Mouse (Mus musculus) yolk sac, embryonic 10.5 days (tissue): Measurements from ENCODE around the gene Gm3448.
"Not testable (repeated sequence)": the region's sequence is repeated elsewhere in the genome, so short reads cannot be mapped to it uniquely, and the experiment has no call there.

Source experiments
- DNase-seq: peaks from one replicate; pipeline ENCODE4 v3.0.0-alpha.2; 2017; ENCODE audit warnings: low spot score

Gene Gm3448

GRCm38 (mm10) chr17:15031414-15031813, 9.9 kb downstream of the Gm3448 start:
- not testable (repeated sequence) for DNase-seq

DNA sequence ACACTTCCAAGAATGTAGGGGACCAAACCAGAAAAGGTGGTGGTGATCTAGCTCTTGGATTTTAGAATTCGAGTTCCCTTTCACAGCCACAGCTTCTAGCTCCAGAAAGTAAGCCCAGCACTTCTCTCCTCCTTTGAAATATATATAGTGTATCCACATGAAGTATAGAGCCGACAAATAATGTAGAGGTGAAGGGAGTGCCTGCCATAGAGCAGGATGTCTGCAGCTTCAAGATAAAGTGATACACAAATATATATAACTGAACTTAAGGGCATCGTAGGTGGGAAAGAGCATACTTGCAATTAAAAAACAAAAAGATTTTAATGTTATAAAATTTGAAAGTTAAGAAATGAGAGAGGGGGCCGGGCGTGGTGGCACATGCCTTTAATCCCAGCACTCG, 15.8 kb downstream of the Gm3448 start:
- DNase-seq: not testable (repeated sequence)

DNA sequence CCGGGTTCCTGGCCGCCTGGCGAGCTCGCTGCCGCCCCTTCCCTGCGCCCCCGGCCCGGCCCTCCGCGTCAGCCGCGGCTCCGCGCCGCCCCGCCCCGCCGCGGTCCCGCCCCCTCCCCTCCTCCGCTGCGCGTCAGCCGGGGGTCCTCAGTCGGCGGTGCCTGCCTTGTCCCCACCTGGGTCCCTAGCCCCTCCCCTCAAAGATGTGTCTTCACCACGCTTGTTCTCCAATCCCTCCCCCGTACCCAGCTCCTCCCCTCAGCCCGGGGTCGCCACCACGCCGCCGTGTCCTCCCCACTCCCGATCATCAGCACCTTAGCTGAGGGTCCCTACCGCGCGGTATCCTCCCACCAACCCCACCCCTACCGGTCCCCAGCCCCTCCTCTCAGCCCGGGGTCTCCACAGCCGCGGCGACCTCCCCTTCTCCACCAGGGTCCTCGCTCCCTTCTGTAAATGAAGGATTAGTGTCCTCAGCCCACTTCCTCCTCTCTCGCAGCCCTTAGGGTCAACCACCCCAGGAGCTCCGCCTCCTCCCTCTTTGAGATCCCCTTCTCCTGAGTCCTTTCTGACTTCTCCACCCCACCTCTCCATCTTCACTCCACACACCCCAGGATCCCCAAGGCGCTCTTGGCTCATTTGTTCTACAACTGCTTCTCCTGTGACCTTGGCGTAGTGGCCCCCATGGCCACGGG, 16.7 kb downstream of the Gm3448 start:
- DNase-seq: not testable (repeated sequence)

GRCm38 (mm10) chr17:15023878-15024492, 17.4 kb downstream of the Gm3448 start:
- not testable (repeated sequence) for DNase-seq

DNA sequence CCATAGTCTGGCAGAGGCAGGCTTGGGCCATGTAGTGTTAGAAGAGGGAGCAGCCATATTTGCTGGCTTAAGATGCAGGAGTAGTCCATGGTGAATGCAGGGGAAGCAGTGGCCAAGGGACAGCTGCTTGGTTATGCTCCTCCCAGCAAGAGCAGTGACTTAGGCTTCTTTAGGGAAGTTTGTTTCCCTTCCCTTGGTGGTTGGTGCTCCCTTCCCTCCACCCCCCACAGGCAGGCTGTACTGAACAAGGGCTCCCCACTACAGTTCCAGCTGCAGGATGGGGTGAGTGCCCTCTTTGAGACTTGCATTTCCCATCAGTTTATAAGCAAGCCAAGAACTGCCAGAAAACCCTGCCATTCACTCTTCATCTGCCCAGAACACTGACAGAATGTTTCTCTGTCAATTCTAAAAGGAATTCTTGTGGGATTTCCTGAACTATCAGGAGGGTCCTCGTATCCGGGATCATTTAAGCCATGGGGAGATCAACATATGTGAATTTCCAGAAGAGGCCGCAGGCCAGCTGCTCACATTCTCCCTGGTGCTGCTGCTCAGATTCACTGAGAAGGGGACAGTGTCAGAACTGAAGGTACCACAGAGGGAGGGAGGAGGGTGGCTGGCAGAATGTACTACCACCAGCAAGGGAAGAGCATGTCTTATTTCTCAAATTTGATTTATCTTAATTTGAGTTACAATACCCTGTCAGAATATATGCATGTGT, 19.7 kb downstream of the Gm3448 start:
- DNase-seq: not testable (repeated sequence)

DNA sequence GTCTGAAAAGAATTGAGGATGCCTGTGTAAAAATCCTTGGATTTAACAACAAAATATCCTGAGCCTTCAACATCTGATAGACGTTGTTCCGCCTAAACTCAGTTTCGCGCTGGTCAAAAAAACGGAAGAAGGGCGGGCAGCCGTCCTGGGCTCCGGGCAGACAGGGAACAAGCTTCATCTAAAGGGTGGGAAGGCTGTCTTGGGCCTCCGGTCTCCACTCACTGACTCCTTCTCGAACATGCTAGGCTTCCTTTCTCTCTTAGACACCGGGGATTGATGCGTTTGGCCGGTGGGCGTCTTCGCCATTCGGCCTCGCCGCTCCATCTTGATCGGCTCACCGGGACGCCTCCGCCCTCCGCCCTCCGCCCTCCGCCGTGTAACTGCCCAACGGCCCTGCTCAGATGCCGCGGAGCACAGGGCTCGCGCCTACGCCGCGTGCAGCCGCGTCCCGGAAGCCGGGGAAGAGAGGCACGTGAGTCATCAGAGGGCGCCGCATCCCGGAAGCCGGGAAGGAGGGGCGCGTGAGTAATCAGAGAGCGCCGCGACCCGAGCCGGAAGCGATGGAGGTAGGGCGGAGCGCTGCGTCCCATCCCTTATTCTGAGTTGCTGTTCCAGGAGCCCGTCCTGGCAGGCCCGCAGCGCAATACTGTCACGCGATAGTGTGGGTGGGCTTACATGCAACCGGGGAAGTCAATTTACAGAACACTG, 31.5 kb downstream of the Gm3448 start, which contains the start of gene Gm3435:
Gene Gm3435, plus strand, starts transcription at position 471 of the 708 bp plus-strand sequence.
- not testable (repeated sequence) for DNase-seq

DNA sequence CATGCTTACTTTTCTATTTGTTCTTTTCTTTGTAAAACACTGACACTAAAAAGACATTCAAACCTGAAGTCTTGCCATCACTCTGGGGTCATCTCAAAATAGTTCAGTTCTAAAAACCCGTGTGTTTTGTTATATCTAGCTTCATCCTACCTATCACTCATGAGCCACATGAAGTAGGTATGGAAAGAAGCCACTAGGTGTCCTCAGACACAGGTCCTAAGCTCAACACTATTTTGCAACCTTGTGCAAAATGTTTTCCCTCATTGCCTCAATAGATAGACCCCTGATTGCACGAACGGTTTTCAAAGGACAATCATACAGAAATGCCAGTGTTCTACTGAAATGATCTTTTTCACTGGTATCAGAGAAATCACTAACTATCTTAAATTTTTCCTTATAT, 32.2 kb downstream of the Gm3448 start:
- DNase-seq: not testable (repeated sequence)

- DNase-seq: not testable (repeated sequence)
Measured at GRCm38 (mm10) chr17:15000047-15000446, 41.3 kb downstream of the Gm3448 start.

- DNase-seq: not testable (repeated sequence)
Measured at GRCm38 (mm10) chr17:14994140-14994539, 47.2 kb downstream of the Gm3448 start.

GRCm38 (mm10) chr17:14993139-14993832, 48.1 kb downstream of the Gm3448 start:
- not testable (repeated sequence) for DNase-seq

GRCm38 (mm10) chr17:14992522-14993138, 48.7 kb downstream of the Gm3448 start:
- DNase-seq: not testable (repeated sequence)

DNA sequence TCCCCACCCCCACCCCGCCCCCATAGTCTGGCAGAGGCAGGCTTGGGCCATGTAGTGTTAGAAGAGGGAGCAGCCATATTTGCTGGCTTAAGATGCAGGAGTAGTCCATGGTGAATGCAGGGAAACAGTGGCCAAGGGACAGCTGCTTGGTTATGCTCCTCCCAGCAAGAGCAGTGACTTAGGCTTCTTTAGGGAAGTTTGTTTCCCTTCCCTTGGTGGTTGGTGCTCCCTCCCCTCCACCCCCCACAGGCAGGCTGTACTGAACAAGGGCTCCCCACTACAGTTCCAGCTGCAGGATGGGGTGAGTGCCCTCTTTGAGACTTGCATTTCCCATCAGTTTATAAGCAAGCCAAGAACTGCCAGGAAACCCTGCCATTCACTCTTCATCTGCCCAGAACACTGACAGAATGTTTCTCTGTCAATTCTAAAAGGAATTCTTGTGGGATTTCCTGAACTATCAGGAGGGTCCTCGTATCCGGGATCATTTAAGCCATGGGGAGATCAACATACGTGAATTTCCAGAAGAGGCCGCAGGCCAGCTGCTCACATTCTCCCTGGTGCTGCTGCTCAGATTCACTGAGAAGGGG, 51.1 kb downstream of the Gm3448 start:
- not testable (repeated sequence) for DNase-seq

GRCm38 (mm10) chr17:14978362-14979038, 62.8 kb downstream of the Gm3448 start, which contains the start of the genes 9030025P20Rik and Gm3417:
Gene 9030025P20Rik (plus strand): TSS chr17:14978468.
Gene Gm3417 (minus strand): TSS chr17:14978790.
- not testable (repeated sequence) for DNase-seq

DNA sequence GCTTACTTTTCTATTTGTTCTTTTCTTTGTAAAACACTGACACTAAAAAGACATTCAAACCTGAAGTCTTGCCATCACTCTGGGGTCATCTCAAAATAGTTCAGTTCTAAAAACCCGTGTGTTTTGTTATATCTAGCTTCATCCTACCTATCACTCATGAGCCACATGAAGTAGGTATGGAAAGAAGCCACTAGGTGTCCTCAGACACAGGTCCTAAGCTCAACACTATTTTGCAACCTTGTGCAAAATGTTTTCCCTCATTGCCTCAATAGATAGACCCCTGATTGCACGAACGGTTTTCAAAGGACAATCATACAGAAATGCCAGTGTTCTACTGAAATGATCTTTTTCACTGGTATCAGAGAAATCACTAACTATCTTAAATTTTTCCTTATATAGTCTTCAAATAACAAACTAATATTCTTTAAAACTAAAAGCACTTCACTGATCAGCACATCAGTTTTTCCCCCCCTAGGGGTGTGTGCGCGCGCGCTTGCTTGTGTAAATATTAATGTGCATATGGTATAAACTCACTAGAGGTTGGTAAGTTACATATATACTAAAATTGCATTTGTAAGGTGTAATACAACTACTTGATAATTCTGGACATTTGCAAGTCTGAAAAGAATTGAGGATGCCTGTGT, 63.5 kb downstream of the Gm3448 start:
- DNase-seq: not testable (repeated sequence)

DNA sequence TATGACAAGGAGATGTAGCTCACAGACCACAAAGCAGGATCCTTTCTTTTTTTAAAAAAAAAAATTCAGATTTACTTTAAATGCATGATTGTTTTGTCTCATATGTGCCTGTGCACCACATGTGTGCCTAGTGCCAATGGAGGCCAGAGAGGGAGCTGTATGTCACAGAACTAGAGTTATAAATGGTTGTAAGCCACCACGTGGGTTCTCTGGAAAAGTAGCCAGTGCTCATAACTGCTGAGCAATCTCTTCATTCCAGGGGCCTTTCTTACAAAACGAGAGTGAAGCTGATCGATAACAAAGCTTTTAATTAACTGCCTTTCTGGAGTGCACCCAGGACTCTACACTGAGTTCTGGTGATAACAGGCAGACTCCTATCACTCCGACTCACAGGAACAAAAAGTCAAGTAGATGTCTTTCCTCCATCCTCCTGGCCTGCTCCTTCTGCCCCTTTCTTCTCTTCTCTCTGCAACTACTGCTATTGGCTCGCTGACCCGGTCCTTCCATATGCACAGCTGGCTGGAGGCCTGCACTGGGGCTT, 72.9 kb downstream of the Gm3448 start:
- DNase-seq: not testable (repeated sequence)

DNA sequence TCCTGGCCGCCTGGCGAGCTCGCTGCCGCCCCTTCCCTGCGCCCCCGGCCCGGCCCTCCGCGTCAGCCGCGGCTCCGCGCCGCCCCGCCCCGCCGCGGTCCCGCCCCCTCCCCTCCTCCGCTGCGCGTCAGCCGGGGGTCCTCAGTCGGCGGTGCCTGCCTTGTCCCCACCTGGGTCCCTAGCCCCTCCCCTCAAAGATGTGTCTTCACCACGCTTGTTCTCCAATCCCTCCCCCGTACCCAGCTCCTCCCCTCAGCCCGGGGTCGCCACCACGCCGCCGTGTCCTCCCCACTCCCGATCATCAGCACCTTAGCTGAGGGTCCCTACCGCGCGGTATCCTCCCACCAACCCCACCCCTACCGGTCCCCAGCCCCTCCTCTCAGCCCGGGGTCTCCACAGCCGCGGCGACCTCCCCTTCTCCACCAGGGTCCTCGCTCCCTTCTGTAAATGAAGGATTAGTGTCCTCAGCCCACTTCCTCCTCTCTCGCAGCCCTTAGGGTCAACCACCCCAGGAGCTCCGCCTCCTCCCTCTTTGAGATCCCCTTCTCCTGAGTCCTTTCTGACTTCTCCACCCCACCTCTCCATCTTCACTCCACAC, 79.7 kb downstream of the Gm3448 start:
- not testable (repeated sequence) for DNase-seq

DNA sequence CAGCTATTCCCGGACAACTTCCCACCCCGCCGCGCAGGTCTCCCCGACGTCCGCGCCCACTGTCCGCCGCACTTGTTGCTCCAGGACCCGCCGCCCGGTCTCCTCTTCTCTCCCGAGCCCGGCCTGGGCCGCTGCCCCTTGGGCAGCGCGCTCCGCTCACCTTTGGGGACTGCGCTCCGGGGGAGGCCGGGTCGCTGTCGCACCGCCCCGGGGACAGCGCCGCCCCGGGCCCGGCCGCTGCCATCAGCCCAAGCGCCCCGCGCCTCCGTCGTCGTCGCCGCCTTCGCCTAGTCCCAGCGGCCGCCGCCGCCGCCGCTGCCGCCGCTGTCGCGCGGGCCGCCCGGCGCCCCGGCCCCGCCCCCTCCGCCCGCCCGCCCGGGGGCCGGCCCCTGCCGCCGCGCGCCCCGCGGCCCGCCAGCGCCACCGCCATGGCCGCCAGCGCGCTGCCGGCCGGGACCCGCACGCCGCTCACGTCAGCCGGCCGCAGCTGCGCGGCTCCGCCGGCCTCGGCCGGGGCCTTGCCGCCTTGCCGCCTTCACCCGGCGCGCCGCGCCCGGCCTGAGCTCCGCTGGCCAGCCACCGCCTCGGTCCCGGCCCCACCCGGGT, 80.3 kb downstream of the Gm3448 start, which contains the start of gene Phf10:
Gene Phf10, minus strand, starts transcription at position 323 of the 606 bp plus-strand sequence.
- peak; percentile 31 for DNase-seq

- peak; percentile 26 for DNase-seq
Measured at GRCm38 (mm10) chr17:14960520-14960919, 80.8 kb downstream of the Gm3448 start.
